Mouse (Mus musculus): ENCODE results near the gene Tanc2.

DNA sequence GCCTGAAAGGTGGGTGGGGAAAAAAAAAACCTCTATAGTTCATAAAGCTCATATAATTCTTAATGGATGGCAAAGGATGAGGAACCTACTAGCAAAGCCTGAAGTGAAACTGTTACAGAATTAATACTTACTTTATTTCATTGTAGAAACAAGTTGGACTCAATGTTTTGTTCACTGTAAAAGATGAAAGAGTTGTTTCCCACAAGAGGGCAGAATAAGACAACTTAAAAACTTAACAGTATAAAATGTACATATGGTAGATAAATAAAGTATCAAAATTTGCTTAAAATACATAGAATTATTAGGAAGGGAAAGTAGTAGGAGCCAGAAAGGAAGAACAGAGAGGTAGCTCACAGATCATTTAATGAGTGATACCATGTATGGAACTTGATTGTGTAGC, 95.0 kb downstream of the Tanc2 start:
- TF ChIP-seq POLR2A (IDR thresholded peaks at IDR 0.05; ENCODE audit: control insufficient read depth in 1 of 2, insufficient read depth in 1 of 2, low read depth in 1 of 2, low read length in 2 of 2, poor library complexity in 1 of 2) (no peak), CTCF (IDR thresholded peaks at IDR 0.05 in 2 of 3, conservative IDR thresholded peaks at IDR 0.05 in 1 of 3; ENCODE audit: control insufficient read depth in 1 of 3, insufficient read depth in 1 of 3, low read depth in 2 of 3, low read length in 3 of 3, poor library complexity in 1 of 3, severe bottlenecking in 1 of 3) (peak in 1 of 3 experiments; percentile 13; a peak in 1 of 6 replicates), ZC3H11A (IDR thresholded peaks at IDR 0.05; ENCODE audit: low read depth, low read length) (no peak), TCF12 (IDR thresholded peaks at IDR 0.05; ENCODE audit: low read depth, low read length) (no peak), EP300 (IDR thresholded peaks at IDR 0.05; ENCODE audit: low read depth in 1 of 2, low read length in 2 of 2) (no peak), TAL1 (IDR thresholded peaks at IDR 0.05; ENCODE audit: low read length) (no peak)

Measured in MEL (cell line).